Mouse (Mus musculus): ENCODE results near the gene Gm20388. TPM values are rescaled to one million over a fixed set of nuclear protein-coding genes. Genes with fewer than 3 reads are reported as not detected.

Gm20388 gene
- polyA plus RNA-seq, 1 experiment from 2014 or later, result not detected

DNA sequence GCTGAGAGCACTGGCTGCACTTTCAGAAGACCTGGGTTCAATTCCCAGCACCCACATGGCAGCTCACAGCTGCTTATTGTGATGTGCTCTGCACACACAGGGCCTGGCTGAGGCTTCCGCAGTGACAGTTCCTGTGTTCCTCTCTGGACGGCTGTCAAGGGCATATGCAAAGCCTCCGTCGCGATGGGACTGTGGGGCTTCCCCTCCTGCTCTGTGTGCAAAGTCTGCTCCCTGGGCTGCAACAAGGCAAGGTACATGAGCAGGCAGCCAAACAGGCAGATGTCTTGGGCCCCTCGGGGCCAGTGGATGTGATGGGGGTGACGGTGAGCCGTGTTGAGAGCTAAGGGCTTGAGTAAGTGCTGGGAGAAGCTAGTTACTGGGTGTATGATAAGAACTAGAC lies 1878.1 kb downstream of the Gm20388 start:
- no peak overlapping the region for H3K4me3 ChIP-seq (replicated peaks; ENCODE audit: low read length)
- peaks cover 34% of the 10 kb centered on the region for H3K36me3 ChIP-seq (replicated peaks; ENCODE audit: control insufficient read depth, insufficient read depth)
- 80% methylated on average over 8 of the region's 8 CpGs for WGBS
- H3K27ac ChIP-seq, result no peak overlapping the region
- no peaks in the 10 kb centered on the region for H3K27me3 ChIP-seq (ENCODE audit: control insufficient read depth, insufficient read depth, low read length)
- DNase-seq (ENCODE audit: low spot score) (no peak), ATAC-seq (ENCODE audit: low FRiP score) (no peak)
- no peaks in the 10 kb centered on the region for H3K9me3 ChIP-seq (ENCODE audit: control insufficient read depth, low read length)
- no peak overlapping the region for H3K4me2 ChIP-seq (replicated peaks)
- no peaks in the 10 kb centered on the region for H3K4me1 ChIP-seq (replicated peaks; ENCODE audit: control insufficient read depth, insufficient read depth, low read length)
- no peak overlapping the region for H3K9ac ChIP-seq

DNA sequence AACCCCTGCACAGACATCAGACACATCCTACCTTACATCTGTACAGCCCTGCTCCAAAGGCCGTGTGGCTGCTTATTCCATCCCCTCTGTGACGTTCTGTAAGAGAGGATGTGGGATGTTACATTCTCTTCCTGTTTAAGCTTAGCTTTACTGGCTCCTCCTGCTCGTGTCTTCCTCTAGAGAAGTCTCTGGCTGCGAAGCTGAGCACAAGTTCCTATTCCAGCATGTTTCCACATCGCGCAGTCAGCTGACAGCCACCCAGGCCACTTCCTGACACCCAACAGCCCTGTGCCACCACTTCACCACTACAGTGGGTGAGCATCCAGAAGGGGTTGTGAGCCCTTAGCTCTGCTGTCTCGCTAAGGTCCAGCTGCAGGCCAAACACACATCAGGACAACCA lies 1881.5 kb downstream of the Gm20388 start:
- WGBS, result 88% methylated on average over 7 of the region's 7 CpGs
- no peak overlapping the region for H3K9ac ChIP-seq
- H3K4me2 ChIP-seq (replicated peaks), result no peak overlapping the region
- no peaks in the 10 kb centered on the region for H3K4me1 ChIP-seq (replicated peaks; ENCODE audit: control insufficient read depth, insufficient read depth, low read length)
- DNase-seq (ENCODE audit: low spot score) (no peak), ATAC-seq (ENCODE audit: low FRiP score) (no peak)
- H3K4me3 ChIP-seq (replicated peaks; ENCODE audit: low read length), result no peak overlapping the region
- no peaks in the 10 kb centered on the region for H3K27me3 ChIP-seq (ENCODE audit: control insufficient read depth, insufficient read depth, low read length)
- H3K36me3 ChIP-seq (replicated peaks; ENCODE audit: control insufficient read depth, insufficient read depth), result peaks cover 48% of the 10 kb centered on the region
- no peak overlapping the region for H3K27ac ChIP-seq
- H3K9me3 ChIP-seq (ENCODE audit: control insufficient read depth, low read length), result no peaks in the 10 kb centered on the region

DNA sequence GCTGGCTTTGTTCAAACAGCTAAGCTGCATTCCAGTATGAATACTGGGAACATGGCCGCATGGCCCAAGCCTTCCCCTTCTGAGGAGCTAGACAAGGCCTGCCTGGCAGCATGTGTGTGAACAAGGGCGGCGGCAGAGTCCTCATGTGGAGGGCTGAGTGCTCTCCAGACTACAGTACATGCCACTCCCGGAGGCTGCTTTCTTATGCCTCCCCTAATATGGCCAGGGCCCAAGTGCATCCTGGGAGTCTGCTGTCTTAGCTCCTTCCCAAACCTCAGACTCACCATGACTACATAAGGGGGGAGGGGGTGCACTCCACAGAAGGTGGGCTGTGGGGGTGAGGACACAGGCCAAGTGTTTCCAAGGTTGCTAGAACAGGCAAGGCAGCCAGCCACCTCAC lies 1882.0 kb downstream of the Gm20388 start:
- Histone ChIP-seq H3K4me3 (replicated peaks; ENCODE audit: low read length) (no peak overlapping the region), H3K9ac (no peak overlapping the region), H3K27ac (no peak overlapping the region), H3K36me3 (replicated peaks; ENCODE audit: control insufficient read depth, insufficient read depth) (peaks cover 52% of the 10 kb centered on the region), H3K27me3 (ENCODE audit: control insufficient read depth, insufficient read depth, low read length) (no peaks in the 10 kb centered on the region), H3K4me1 (replicated peaks; ENCODE audit: control insufficient read depth, insufficient read depth, low read length) (no peaks in the 10 kb centered on the region), H3K9me3 (ENCODE audit: control insufficient read depth, low read length) (no peaks in the 10 kb centered on the region), H3K4me2 (replicated peaks) (no peak overlapping the region)
- ATAC-seq (ENCODE audit: low FRiP score), result no peak
- no peak for DNase-seq (ENCODE audit: low spot score)
- 75% methylated on average over 4 of the region's 4 CpGs for WGBS

DNA sequence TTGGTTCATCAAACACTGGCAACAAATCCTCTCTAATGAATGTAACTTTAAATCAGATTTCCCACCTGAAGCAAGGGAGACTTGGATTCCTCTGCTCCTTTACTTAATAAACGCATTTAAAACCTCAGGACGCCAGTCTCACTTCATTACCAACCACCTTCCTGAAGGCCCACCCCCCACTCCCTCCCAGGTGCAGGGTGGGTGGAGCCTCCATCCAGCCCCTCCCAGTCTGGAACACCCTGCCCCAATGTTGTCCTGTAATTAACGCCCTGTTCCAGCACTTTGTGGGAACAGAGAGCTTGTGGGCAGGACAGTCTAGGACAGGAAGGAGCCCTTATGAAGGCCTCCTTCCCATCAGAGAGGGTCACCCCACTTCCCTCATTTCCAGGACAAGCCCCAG lies 1883.5 kb downstream of the Gm20388 start:
- no peak overlapping the region for H3K27ac ChIP-seq
- no peaks in the 10 kb centered on the region for H3K9me3 ChIP-seq (ENCODE audit: control insufficient read depth, low read length)
- H3K4me3 ChIP-seq (replicated peaks; ENCODE audit: low read length), result no peak overlapping the region
- no peaks in the 10 kb centered on the region for H3K4me1 ChIP-seq (replicated peaks; ENCODE audit: control insufficient read depth, insufficient read depth, low read length)
- 69% methylated on average over 3 of the region's 3 CpGs for WGBS
- ATAC-seq (ENCODE audit: low FRiP score) (no peak), DNase-seq (ENCODE audit: low spot score) (no peak)
- no peak overlapping the region for H3K9ac ChIP-seq
- H3K36me3 ChIP-seq (replicated peaks; ENCODE audit: control insufficient read depth, insufficient read depth), result peaks cover 63% of the 10 kb centered on the region
- H3K4me2 ChIP-seq (replicated peaks), result no peak overlapping the region
- H3K27me3 ChIP-seq (ENCODE audit: control insufficient read depth, insufficient read depth, low read length), result no peaks in the 10 kb centered on the region

DNA sequence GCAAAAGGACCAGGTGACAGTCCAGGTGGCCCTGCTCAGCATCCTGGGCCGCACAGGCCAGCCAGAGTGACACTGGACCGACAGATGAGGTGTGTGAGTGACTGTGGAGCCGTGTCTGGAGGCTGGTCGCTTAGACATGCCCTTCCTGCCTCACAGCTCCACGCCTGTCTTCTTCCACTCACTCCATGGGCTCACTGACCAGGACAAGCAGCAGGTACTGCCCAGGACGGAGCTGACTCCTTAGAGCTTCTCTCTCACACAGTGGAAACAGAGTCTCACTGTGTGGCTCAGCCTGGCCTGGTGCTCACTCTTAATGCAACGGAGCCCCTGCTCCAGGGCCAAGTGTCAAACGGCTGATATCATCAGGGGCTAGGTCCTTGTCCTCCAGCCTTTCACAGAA lies 1884.8 kb downstream of the Gm20388 start:
- Histone ChIP-seq H3K9me3 (ENCODE audit: control insufficient read depth, low read length) (no peaks in the 10 kb centered on the region), H3K27me3 (ENCODE audit: control insufficient read depth, insufficient read depth, low read length) (no peaks in the 10 kb centered on the region), H3K4me2 (replicated peaks) (no peak overlapping the region), H3K36me3 (replicated peaks; ENCODE audit: control insufficient read depth, insufficient read depth) (peaks cover 63% of the 10 kb centered on the region), H3K9ac (no peak overlapping the region), H3K4me1 (replicated peaks; ENCODE audit: control insufficient read depth, insufficient read depth, low read length) (no peaks in the 10 kb centered on the region), H3K27ac (no peak overlapping the region), H3K4me3 (replicated peaks; ENCODE audit: low read length) (no peak overlapping the region)
- DNase-seq (ENCODE audit: low spot score), result no peak
- 88% methylated on average over 8 of the region's 8 CpGs for WGBS
- no peak for ATAC-seq (ENCODE audit: low FRiP score)

DNA sequence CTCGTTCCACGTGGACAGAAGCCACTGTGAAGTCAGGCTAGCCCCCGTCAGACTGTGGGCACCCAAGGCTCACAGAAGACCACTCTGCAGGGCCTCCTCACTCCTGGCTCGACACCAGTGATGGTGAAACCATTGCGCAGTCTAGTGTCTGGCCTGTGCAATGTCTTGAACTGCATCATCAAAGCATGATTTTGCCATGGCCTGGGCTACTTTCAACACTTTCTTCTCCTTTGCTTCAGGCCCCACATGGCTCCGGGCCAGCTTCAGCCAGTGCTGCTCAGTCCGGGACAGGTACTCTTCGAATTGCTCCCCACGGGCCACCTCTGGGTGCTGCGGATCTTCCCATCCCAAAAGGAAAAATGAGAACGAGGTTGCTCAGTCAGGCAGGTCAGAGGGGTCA lies 1885.8 kb downstream of the Gm20388 start:
- H3K36me3 ChIP-seq (replicated peaks; ENCODE audit: control insufficient read depth, insufficient read depth), result peaks cover 65% of the 10 kb centered on the region
- H3K27ac ChIP-seq, result no peak overlapping the region
- no peaks in the 10 kb centered on the region for H3K4me1 ChIP-seq (replicated peaks; ENCODE audit: control insufficient read depth, insufficient read depth, low read length)
- DNase-seq (ENCODE audit: low spot score) (no peak), ATAC-seq (ENCODE audit: low FRiP score) (no peak)
- WGBS, result 94% methylated on average over 11 of the region's 11 CpGs
- H3K27me3 ChIP-seq (ENCODE audit: control insufficient read depth, insufficient read depth, low read length), result no peaks in the 10 kb centered on the region
- no peaks in the 10 kb centered on the region for H3K9me3 ChIP-seq (ENCODE audit: control insufficient read depth, low read length)
- H3K4me3 ChIP-seq (replicated peaks; ENCODE audit: low read length), result no peak overlapping the region
- no peak overlapping the region for H3K9ac ChIP-seq
- no peak overlapping the region for H3K4me2 ChIP-seq (replicated peaks)

DNA sequence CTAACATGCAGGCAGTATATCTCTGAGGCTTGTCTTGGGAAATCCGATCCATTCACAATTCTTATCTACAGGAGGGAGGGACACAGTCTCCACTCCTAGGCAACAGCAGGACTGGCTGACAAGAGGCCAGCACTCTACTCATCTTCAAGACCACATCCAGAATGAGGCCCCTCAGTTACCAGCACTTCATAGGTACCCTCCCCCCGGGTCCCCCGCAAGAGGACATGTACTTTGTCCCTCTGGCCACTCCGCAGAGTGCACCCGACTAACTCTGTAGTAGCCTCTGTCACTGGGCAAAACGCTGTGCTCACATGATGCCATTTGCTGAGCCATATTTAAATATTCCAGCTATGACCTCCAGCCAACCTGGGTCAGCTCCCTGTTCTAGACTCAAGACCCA lies 1887.8 kb downstream of the Gm20388 start:
- no peak overlapping the region for H3K4me3 ChIP-seq (replicated peaks; ENCODE audit: low read length)
- H3K9ac ChIP-seq, result no peak overlapping the region
- H3K27ac ChIP-seq, result no peak overlapping the region
- H3K4me2 ChIP-seq (replicated peaks), result no peak overlapping the region
- peaks cover 65% of the 10 kb centered on the region for H3K36me3 ChIP-seq (replicated peaks; ENCODE audit: control insufficient read depth, insufficient read depth)
- ATAC-seq (ENCODE audit: low FRiP score) (no peak), DNase-seq (ENCODE audit: low spot score) (no peak)
- 96% methylated on average over 6 of the region's 6 CpGs for WGBS
- no peaks in the 10 kb centered on the region for H3K27me3 ChIP-seq (ENCODE audit: control insufficient read depth, insufficient read depth, low read length)
- H3K4me1 ChIP-seq (replicated peaks; ENCODE audit: control insufficient read depth, insufficient read depth, low read length), result no peaks in the 10 kb centered on the region
- no peaks in the 10 kb centered on the region for H3K9me3 ChIP-seq (ENCODE audit: control insufficient read depth, low read length)

DNA sequence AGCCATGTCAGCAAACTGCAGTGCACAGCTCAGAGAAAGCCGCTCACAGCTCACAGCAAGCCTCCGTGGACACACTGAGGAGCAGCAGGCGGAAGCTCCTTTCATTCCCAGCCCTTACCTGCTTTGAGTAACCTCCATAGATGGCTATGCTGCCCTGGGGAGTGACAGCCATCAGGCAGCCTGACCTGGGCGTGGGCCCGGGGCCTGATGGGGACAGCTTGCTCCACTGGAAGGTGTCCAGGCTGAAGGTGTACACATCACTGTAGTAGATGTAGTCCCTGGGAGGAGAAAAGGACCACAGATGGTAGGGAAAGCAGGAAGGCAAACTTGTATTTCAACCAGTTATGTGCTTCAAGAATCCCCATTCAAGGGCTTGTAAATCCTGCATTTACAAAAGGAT lies 1894.2 kb downstream of the Gm20388 start:
- H3K27ac ChIP-seq, result no peak overlapping the region
- DNase-seq (ENCODE audit: low spot score), result no peak
- WGBS, result 93% methylated on average over 5 of the region's 5 CpGs
- no peak overlapping the region for H3K9ac ChIP-seq
- peaks cover 50% of the 10 kb centered on the region for H3K36me3 ChIP-seq (replicated peaks; ENCODE audit: control insufficient read depth, insufficient read depth)
- H3K4me2 ChIP-seq (replicated peaks), result no peak overlapping the region
- H3K27me3 ChIP-seq (ENCODE audit: control insufficient read depth, insufficient read depth, low read length), result no peaks in the 10 kb centered on the region
- ATAC-seq (ENCODE audit: low FRiP score), result no peak
- H3K9me3 ChIP-seq (ENCODE audit: control insufficient read depth, low read length), result no peaks in the 10 kb centered on the region
- no peaks in the 10 kb centered on the region for H3K4me1 ChIP-seq (replicated peaks; ENCODE audit: control insufficient read depth, insufficient read depth, low read length)
- H3K4me3 ChIP-seq (replicated peaks; ENCODE audit: low read length), result no peak overlapping the region

DNA sequence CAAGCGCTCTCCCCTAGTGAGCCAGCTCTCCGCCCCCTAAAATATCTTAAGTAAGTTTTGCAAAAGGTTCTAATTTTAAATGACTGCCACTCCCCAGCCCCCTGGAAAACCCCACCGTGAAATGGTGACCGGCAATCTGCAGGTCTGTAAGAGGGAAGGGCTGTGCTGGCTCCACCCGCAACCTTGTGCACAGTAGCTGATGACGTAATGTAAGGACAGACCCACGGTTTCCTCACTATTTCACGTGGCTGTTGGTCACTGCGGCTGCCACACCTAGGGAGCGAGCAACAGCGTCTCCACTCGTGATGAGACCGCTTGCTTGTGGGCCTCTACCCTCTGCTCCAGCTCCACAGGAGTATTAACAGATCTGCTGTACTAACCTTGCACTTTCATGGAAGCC lies 1895.5 kb downstream of the Gm20388 start:
- Histone ChIP-seq H3K4me2 (replicated peaks) (no peak overlapping the region), H3K4me3 (replicated peaks; ENCODE audit: low read length) (no peak overlapping the region), H3K9me3 (ENCODE audit: control insufficient read depth, low read length) (no peaks in the 10 kb centered on the region), H3K36me3 (replicated peaks; ENCODE audit: control insufficient read depth, insufficient read depth) (peaks cover 45% of the 10 kb centered on the region), H3K9ac (no peak overlapping the region), H3K27ac (no peak overlapping the region), H3K27me3 (ENCODE audit: control insufficient read depth, insufficient read depth, low read length) (no peaks in the 10 kb centered on the region), H3K4me1 (replicated peaks; ENCODE audit: control insufficient read depth, insufficient read depth, low read length) (no peaks in the 10 kb centered on the region)
- no peak for ATAC-seq (ENCODE audit: low FRiP score)
- no peak for DNase-seq (ENCODE audit: low spot score)
- 93% methylated on average over 13 of the region's 13 CpGs for WGBS

DNA sequence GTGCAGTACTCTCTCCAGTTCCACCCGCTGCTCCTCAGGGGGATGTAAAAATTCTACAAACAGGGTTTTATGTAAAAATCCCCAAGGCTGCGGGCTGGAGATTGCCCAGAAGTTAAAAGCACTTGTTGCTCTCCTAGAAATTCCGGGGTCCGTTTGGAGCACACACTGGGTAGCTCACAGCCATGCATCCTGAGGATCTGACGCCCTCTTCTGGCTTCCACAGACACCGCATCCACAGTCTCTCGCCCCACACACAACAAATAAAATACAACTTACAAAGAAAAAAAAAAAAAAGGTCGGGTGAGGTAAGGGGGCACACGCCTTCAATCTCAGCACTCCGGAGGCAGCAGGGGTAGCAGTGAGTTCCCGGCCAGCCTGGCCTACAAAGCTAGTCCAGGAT lies 1897.4 kb downstream of the Gm20388 start:
- H3K36me3 ChIP-seq (replicated peaks; ENCODE audit: control insufficient read depth, insufficient read depth), result peaks cover 58% of the 10 kb centered on the region
- 79% methylated on average over 11 of the region's 11 CpGs for WGBS
- no peaks in the 10 kb centered on the region for H3K4me1 ChIP-seq (replicated peaks; ENCODE audit: control insufficient read depth, insufficient read depth, low read length)
- H3K9me3 ChIP-seq (ENCODE audit: control insufficient read depth, low read length), result no peaks in the 10 kb centered on the region
- DNase-seq (ENCODE audit: low spot score) (no peak), ATAC-seq (ENCODE audit: low FRiP score) (no peak)
- no peak overlapping the region for H3K9ac ChIP-seq
- no peaks in the 10 kb centered on the region for H3K27me3 ChIP-seq (ENCODE audit: control insufficient read depth, insufficient read depth, low read length)
- no peak overlapping the region for H3K4me3 ChIP-seq (replicated peaks; ENCODE audit: low read length)
- H3K27ac ChIP-seq, result no peak overlapping the region
- H3K4me2 ChIP-seq (replicated peaks), result no peak overlapping the region
